Mouse (Mus musculus) spleen, adult 2 months (tissue): Measurements from ENCODE around the gene Bbs12.

Source experiments
- CTCF ChIP-seq: fragments of 200-500 bp; IDR thresholded peaks from 2 replicates; pipeline ENCODE4 v1.5.1; 2011; ENCODE audit warnings: mild to moderate bottlenecking, inconsistent platforms; ENCODE audit not compliant: insufficient read depth, insufficient read length, insufficient replicate concordance; ENCODE audit errors: extremely low read depth
- POLR2A ChIP-seq: fragments of 200-500 bp; IDR thresholded peaks from 2 replicates; pipeline ENCODE4 v1.6.1; 2011; ENCODE audit warnings: low read depth, low read length, inconsistent platforms

DNA sequence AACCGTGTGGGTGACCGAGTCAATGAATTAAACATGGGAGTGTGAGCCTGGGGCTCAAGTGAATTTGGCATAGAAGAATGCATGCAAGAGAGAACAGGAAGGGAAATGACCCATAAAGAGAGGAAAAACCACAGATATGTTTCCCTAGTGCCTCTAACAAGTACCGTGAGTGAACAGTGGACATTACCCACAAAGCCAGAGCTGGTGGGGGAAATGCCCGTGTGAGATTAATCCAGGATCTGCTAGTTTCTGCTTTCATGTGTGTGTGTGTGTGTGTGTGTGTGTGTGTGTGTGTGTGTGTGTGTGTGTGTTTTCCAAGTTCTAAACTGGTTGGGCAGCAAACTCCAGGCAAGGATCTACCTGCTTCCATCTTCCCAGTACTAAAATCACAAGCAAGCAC lies 42.4 kb upstream of the Bbs12 start:
- TF ChIP-seq CTCF, result no peak
- TF ChIP-seq POLR2A, result no peak
